Mouse (Mus musculus) erythroblast, embryonic 14.5 days (primary cell): ENCODE results near the gene Prkg1.

ENCODE experiments used
- GATA1 ChIP-seq: IDR thresholded peaks from 2 replicates; pipeline ENCODE4 v1.6.1; 2012; ENCODE audit warnings: low read length, inconsistent platforms, mixed read lengths
- TAL1 ChIP-seq: IDR thresholded peaks from 3 replicates; pipeline ENCODE4 v1.6.1; 2012; ENCODE audit warnings: low read length, inconsistent platforms, mixed read lengths

DNA sequence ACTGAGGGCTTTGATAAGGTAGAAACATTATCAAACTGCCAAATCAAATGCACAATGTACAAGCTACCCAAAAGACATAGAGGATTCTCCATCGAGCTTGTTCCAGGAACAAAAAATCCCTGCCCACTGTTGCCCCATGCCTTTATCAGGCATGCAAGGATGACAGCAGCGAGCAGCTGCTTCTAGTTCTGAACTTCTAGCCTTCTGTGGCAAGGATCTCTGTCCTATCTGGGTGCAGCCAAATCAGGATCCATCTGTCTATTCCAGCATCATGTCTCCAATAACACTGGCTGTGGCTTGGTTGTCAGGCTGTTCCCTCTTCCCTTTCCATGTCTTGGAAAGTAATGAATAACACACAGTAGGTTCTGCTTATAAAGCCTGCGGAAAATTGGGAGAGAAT is 640.2 kb downstream of the Prkg1 start:
- no peak for TF ChIP-seq GATA1
- no peak for TF ChIP-seq TAL1
